ENCODE assay signal across 35 mouse cellular contexts in the genomic region with DNA sequence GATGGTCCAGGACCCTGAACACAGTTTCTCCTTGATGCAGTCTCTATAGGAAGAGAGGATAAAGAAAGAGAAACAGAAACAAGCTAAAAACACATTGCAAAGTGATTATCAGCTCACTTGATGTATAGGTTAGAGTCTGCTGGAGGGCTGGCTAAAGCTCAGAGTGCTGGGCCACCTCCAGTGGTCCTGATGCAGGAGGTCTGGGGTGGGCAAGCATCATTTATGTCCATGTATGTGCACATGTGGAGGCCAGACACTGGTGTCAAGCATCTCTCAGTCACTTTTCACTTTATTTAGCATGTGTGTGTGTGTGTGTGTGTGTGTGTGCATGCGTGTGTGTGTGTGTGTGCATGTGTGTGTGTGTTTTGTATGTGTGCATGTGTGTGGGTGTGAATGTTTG.
"Had no signal": no experiment of that assay in that cellular context is flagged by ENCODE, and none has a peak within 500 bp of the region (broad histone marks: within the 10 kb centered on the region; RNA-seq: fewer than 3 reads in every experiment).

No protein-coding gene starts in this region.

- H3K4me3 ChIP-seq: heart, embryonic 10.5 days; heart, embryonic 12.5 days; heart, embryonic 13.5 days; heart, embryonic 15.5 days; hindbrain, embryonic 10.5 days; hindbrain, embryonic 12.5 days; hindbrain, embryonic 13.5 days; hindbrain, embryonic 15.5 days; intestine, embryonic 15.5 days; kidney, embryonic 15.5 days; layer of hippocampus, adult 2 months had no signal

- H3K36me3 ChIP-seq: heart, embryonic 10.5 days; heart, embryonic 12.5 days; heart, embryonic 13.5 days; heart, embryonic 15.5 days; hindbrain, embryonic 10.5 days; hindbrain, embryonic 12.5 days; hindbrain, embryonic 13.5 days; hindbrain, embryonic 15.5 days; intestine, embryonic 15.5 days; kidney, embryonic 15.5 days had no signal

- DNase-seq: heart, postnatal 10 days; heart, postnatal 14 days; heart, postnatal 36 days; heart, postnatal 4 days; kidney, adult 11 months; kidney, adult 18-20 months; kidney, adult 2 months; kidney, adult 8-10 months; kidney, adult 9 months; kidney, postnatal 10 days; kidney, postnatal 14 days; kidney, postnatal 25 days; kidney, postnatal 36 days; kidney, postnatal 4 days; layer of hippocampus, adult 9-11 months; layer of hippocampus, postnatal 36 days had no signal

- H3K9ac ChIP-seq: heart, embryonic 12.5 days; heart, embryonic 13.5 days; heart, embryonic 15.5 days; hindbrain, embryonic 12.5 days; hindbrain, embryonic 13.5 days; hindbrain, embryonic 14.5 days; hindbrain, embryonic 15.5 days; intestine, embryonic 15.5 days; kidney, embryonic 15.5 days had no signal

- ATAC-seq: hindbrain, embryonic 16.5 days; hindbrain, postnatal 0 days; inflammation-experienced regulatory T-cells, adult 6 months; intestine, embryonic 15.5 days; intestine, embryonic 16.5 days; intestine, postnatal 0 days had no signal

- H3K27me3 ChIP-seq: heart, embryonic 12.5 days; hindbrain, embryonic 15.5 days had no signal

- H3K4me2 ChIP-seq: heart, embryonic 11.5 days; heart, embryonic 12.5 days; heart, embryonic 13.5 days; heart, embryonic 15.5 days; hindbrain, embryonic 12.5 days; hindbrain, embryonic 13.5 days; hindbrain, embryonic 14.5 days; hindbrain, embryonic 15.5 days; intestine, embryonic 15.5 days; kidney, embryonic 15.5 days had no signal

- H3K4me1 ChIP-seq: intestine, embryonic 15.5 days had no signal

- H3K27ac ChIP-seq: heart, embryonic 10.5 days; heart, embryonic 13.5 days; heart, embryonic 15.5 days; hindbrain, embryonic 10.5 days; hindbrain, embryonic 12.5 days; hindbrain, embryonic 13.5 days; hindbrain, embryonic 14.5 days; hindbrain, embryonic 15.5 days; hindbrain, postnatal 0 days; intestine, embryonic 15.5 days; kidney, embryonic 15.5 days; kidney, postnatal 0 days; layer of hippocampus, adult 2 months had no signal

- H3K9me3 ChIP-seq: heart, embryonic 10.5 days; heart, embryonic 13.5 days; heart, embryonic 15.5 days; hindbrain, embryonic 10.5 days; hindbrain, embryonic 12.5 days; hindbrain, embryonic 13.5 days; hindbrain, embryonic 15.5 days; intestine, embryonic 15.5 days; kidney, embryonic 15.5 days had no signal
